Mouse (Mus musculus) liver, postnatal 0 days (tissue): ENCODE data around the gene Mrpl43. TPM values are rescaled to one million over a fixed set of nuclear protein-coding genes. Genes with fewer than 3 reads are reported as not detected.
A peak's percentile ranks its signal among the peaks of the same experiment; 100 is the strongest.

ENCODE experiments used
- ATAC-seq: fragments of 200-750 bp; cut with Nextera tagmentation; 2 replicates; pipeline ENCODE4 v1.8.0; 2017; ENCODE audit warnings: mild to moderate bottlenecking, moderate library complexity
- DNase-seq: peaks from one replicate; pipeline ENCODE4 v3.0.0-alpha.2; 2016
- H3K27ac ChIP-seq: fragments of 300-500 bp; sonication (generic); 2 replicates; pipeline ENCODE4 v1.5.1; 2014; ENCODE audit warnings: antibody characterized with exemption, moderate library complexity, mild to moderate bottlenecking, low read depth
- H3K27me3 ChIP-seq: fragments of 300-500 bp; sonication (generic); 2 replicates; pipeline ENCODE4 v1.6.1; 2014; ENCODE audit warnings: low read length, control low read depth, mixed read lengths; ENCODE audit not compliant: insufficient read depth
- H3K36me3 ChIP-seq: fragments of 300-500 bp; sonication (generic); replicated peaks from 2 replicates; pipeline ENCODE4 v1.6.1; 2014; ENCODE audit warnings: mild to moderate bottlenecking, control low read depth, low read length, moderate library complexity, mixed read lengths; ENCODE audit not compliant: insufficient read depth
- H3K4me1 ChIP-seq: fragments of 300-500 bp; sonication (generic); 2 replicates; pipeline ENCODE4 v1.6.1; 2014; ENCODE audit warnings: antibody characterized with exemption, mild to moderate bottlenecking, control low read depth; ENCODE audit not compliant: insufficient read depth
- H3K4me2 ChIP-seq: fragments of 300-500 bp; sonication (generic); 2 replicates; pipeline ENCODE4 v1.6.1; 2014; ENCODE audit warnings: low read depth, mild to moderate bottlenecking, low read length, moderate library complexity, mixed read lengths
- H3K4me3 ChIP-seq: fragments of 300-500 bp; sonication (generic); 2 replicates; pipeline ENCODE4 v1.5.1; 2014; ENCODE audit warnings: low read depth, low read length
- H3K9ac ChIP-seq: fragments of 300-500 bp; sonication (generic); replicated peaks from 2 replicates; pipeline ENCODE4 v1.6.1; 2014; ENCODE audit warnings: mild to moderate bottlenecking, moderate library complexity
- H3K9me3 ChIP-seq: fragments of 300-500 bp; sonication (generic); 2 replicates; pipeline ENCODE4 v1.6.1; 2016; ENCODE audit warnings: mild to moderate bottlenecking, control low read depth, low read length, mixed read lengths
- CTCF ChIP-seq: sonication (generic); IDR thresholded peaks from 2 replicates; pipeline ENCODE4 v1.5.1; 2016; ENCODE audit warnings: antibody characterized with exemption, low read depth
- EP300 ChIP-seq: IDR thresholded peaks from 2 replicates; pipeline ENCODE4 v1.6.1; 2016; ENCODE audit warnings: antibody characterized with exemption, low read depth, mild to moderate bottlenecking
- WGBS: fragments of 180-500 bp; shearing (Covaris S2); extraction: QIAGEN DNeasy Blood & Tissue Kit; methylation state at CpG from one replicate; pipeline ENCODE4 v1.1.7; 2014; ENCODE audit not compliant: insufficient replicate concordance; 5-methylcytosine and 5-hydroxymethylcytosine counted together
- polyA plus RNA-seq: library from polyadenylated mRNA; unstranded; fragments of >200 nt; fragmentation: Nextera tagmentation; extraction: Ambion mirVana; gene quantifications from 2 replicates; pipeline ENCODE4 v1.2.1, GENCODE M21; 2015

Gene Mrpl43
- polyA plus RNA-seq, 1 experiment from 2014 or later, result 43.8 TPM

DNA sequence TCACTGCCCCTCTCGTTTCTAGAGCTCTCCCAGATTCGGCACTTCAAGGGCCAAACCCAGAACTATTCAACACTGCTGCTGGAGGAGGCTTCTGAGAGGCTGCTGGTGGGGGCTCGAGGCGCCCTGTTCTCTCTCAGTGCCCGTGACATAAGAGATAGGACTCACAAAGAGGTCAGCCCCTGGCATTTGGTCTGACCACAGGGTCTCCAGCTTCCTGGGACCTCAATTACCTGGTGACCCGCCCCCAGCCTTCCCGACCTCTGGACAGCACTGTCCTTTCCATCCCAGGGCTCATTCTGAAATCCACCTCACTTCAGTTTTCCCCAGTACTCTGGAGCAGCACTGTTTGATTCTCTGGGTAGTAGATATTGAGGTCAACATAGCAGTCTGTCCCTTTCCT, 13.5 kb downstream of the Mrpl43 start:
- DNase-seq (no peak), ATAC-seq (no peak)
- Histone ChIP-seq H3K36me3 (0 out of 2 replicates have a peak, but pooled peaks cover 2% of the 10 kb centered on the region), H3K27ac (peak overlapping the region; percentile 60), H3K4me1 (peaks cover 11% of the 10 kb centered on the region; the same call in 1 of the 2 replicates), H3K27me3 (peaks cover 9% of the 10 kb centered on the region; the same call in 1 of the 2 replicates), H3K9me3 (no peaks in the 10 kb centered on the region), H3K4me2 (no peak overlapping the region), H3K4me3 (no peak overlapping the region), H3K9ac (no peak overlapping the region)
- TF ChIP-seq EP300, result no peak
- no peak for TF ChIP-seq CTCF
- 56% methylated on average over 7 of the region's 7 CpGs for WGBS

DNA sequence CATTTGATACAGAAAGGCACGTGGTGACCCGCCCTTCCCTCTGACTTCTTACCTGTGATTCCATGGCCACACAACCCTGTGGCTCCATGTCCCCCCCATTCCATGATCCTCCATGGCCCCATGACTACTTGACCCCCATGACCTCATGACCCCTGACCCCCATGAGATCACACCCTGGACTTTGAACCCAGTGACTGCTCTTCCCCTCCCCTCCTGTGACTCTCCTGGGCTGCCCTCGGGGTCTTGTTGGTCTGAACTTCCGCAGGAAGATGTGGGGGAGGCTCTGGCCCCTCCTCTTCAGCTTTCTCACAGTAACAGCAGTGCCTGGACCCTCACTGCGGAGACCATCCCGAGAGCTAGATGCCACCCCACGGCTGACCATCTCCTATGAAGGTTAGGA, 14.0 kb downstream of the Mrpl43 start:
- H3K4me2 ChIP-seq, result no peak overlapping the region
- no peak overlapping the region for H3K9ac ChIP-seq
- peak overlapping the region; percentile 60 for H3K27ac ChIP-seq
- no peak overlapping the region for H3K4me3 ChIP-seq
- H3K9me3 ChIP-seq, result no peaks in the 10 kb centered on the region
- H3K4me1 ChIP-seq, result peaks cover 12% of the 10 kb centered on the region
- 34% methylated on average over 7 of the region's 7 CpGs for WGBS
- no peak for ATAC-seq
- TF ChIP-seq CTCF, result no peak
- no peak for TF ChIP-seq EP300
- no peaks in the 10 kb centered on the region for H3K36me3 ChIP-seq
- H3K27me3 ChIP-seq, result peaks cover 9% of the 10 kb centered on the region; the same call in 1 of the 2 replicates
- peak; percentile 27 for DNase-seq

DNA sequence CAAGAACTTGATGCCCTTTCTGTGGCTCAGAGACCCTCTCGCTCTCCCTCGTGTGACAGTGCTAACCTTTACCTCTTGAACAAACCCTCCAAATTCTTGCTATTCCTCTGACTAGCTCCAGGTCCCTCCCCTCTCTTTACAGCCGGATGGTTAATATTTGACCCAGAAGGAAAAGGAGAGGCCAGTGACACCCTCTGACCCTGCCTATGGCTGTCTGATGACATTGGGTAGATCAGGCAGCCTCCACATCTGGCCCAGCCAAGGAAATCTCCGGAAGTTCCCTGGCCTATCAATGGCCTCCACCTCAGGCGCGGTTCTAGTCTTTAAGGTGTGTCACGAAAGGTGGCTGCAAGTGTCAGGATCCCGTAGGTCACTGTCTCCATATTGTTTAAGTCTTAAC, 15.2 kb downstream of the Mrpl43 start:
- TF ChIP-seq CTCF, result no peak
- no peak for TF ChIP-seq EP300
- Histone ChIP-seq H3K9ac (peak overlapping the region; percentile 33; the same call in 1 of the 2 replicates), H3K4me3 (peak overlapping the region; percentile 64), H3K27ac (peak overlapping the region; percentile 94), H3K36me3 (no peaks in the 10 kb centered on the region), H3K27me3 (peaks cover 9% of the 10 kb centered on the region; the same call in 1 of the 2 replicates), H3K4me1 (peaks cover 15% of the 10 kb centered on the region), H3K4me2 (peak overlapping the region; percentile 80), H3K9me3 (no peaks in the 10 kb centered on the region)
- DNase-seq (peak; percentile 30), ATAC-seq (peak; percentile 70)
- WGBS, result 59% methylated on average over 8 of the region's 8 CpGs

DNA sequence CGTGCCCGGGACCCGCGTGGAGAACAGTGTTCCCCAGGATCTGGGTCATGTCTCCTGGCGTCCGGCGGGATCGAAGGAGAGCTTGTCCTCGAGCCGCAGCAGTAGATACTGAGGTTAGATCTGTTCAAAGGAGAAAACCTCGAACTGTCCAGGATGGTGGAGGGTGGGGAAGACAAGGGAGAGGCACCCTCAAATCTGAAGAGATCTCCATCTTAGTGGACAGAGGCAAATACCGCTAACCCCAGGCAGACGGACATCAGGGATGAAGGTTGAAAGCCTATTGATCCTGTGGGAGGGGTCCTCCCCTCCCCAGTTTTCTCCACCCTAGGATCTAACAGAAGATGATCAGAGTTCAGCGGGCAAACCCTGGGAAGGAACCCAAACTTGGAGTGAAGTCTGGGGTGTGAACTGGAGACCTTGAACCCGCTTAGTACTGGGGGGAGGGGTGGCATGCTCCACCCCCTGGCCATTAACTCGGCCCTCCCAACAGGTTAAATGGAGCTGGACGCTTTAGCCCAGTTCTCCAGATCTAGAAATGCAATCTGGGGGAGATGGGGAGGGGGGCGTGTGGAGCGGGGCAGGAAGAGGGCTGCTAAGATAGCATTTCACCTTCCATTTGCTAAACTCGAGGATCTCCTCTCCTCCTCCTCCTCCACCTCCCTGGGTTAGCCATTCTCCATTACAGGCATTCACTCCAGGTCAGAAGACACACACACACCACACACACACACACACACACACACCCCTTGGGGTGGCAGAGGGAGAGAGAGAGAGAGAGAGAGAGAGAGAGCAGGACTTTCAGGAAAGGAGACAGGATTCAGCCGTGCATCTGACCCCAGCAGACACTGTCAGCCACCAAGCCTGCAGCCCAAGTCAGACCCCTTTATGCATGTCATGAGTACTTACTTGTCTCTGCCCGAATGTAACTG, 16.4 kb downstream of the Mrpl43 start:
- 14% methylated on average over 21 of the region's 22 CpGs for WGBS
- peak overlapping the region; percentile 80 for H3K4me2 ChIP-seq
- H3K9ac ChIP-seq, result peak overlapping the region; percentile 71
- no peaks in the 10 kb centered on the region for H3K9me3 ChIP-seq
- peaks cover 19% of the 10 kb centered on the region for H3K4me1 ChIP-seq
- H3K4me3 ChIP-seq, result peak overlapping the region; percentile 64
- peak; percentile 16; the same call in 1 of the 2 replicates for ATAC-seq
- TF ChIP-seq CTCF, result no peak
- no peak for TF ChIP-seq EP300
- DNase-seq, result peak; percentile 38
- H3K27me3 ChIP-seq, result peaks cover 9% of the 10 kb centered on the region; the same call in 1 of the 2 replicates
- H3K36me3 ChIP-seq, result no peaks in the 10 kb centered on the region
- H3K27ac ChIP-seq, result peak overlapping the region; percentile 94

DNA sequence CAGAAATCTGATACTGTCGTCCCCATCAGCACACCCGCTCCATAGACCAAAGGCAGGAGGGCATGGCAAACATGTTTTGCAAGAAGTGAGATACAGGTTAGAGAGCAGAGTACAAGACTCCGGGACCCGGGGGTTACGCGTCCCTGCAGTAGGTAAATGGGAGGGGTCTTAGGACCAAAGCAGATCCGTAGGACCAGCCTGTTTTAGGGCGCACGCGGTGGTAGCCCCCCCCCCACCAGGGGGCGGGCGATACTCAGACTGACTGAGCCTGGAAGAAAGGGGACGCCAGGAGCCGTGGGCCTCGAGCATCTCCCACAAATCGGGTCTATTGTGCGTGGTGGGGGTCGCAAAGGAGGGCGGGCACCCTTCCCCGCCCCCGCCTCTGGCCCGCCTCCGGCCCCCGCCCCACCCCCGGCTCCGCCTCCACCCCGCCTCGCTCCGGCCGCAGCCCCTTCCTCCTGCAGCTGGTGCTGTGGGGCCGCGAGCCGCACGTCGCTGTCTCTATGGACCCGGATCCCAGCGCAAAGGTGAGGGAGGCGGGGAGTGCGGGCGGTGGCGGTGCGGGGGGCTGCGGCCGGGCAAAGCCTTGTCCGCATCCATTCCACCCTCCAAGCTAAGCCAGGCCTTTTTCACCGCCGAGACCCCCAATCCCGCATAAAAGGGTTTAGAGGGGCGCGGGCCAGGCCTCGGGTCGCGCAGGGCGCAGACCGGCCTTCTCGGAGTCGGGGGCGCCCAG, 17.2 kb downstream of the Mrpl43 start, which contains the start of gene Sema4g:
Gene Sema4g (plus strand): TSS at position 271 of the 736 bp plus-strand sequence.
- peak; percentile 40; the same call in 1 of the 2 replicates for TF ChIP-seq CTCF
- no peak for TF ChIP-seq EP300
- ATAC-seq, result peak; percentile 69
- Histone ChIP-seq H3K27ac (peak within 1 kb of the TSS; percentile 94), H3K27me3 (peaks cover 9% of the 10 kb centered on the region; the same call in 1 of the 2 replicates), H3K9ac (peak within 1 kb of the TSS; percentile 71), H3K4me3 (peak within 1 kb of the TSS; percentile 64), H3K4me2 (peak within 1 kb of the TSS; percentile 80), H3K9me3 (no peaks in the 10 kb centered on the region), H3K36me3 (no peaks in the 10 kb centered on the region), H3K4me1 (peaks cover 23% of the 10 kb centered on the region)
- DNase-seq, result peak; percentile 60
- WGBS, result under 1% methylated on average over 47 of the region's 58 CpGs

DNA sequence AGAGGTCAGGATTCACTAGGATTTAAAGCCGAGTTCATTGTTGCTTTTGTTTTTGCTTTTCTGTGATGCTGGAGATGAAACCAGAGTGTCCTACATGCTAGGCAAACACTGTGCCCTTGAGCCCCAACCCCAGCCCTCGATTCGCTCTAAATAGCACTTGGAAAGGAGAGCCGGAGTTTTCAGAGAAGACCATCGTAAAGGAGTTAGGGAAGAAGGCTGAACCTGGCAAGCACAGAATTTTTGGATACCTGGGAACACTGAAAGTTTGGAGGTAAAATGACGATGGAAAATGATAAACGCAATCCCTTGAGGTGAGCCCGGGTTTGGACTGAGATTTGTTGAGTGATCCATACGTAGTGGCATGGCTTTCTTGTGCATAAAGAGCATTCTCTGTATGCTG, 17.9 kb downstream of the Mrpl43 start:
- DNase-seq (no peak), ATAC-seq (no peak)
- H3K27me3 ChIP-seq, result peaks cover 9% of the 10 kb centered on the region; the same call in 1 of the 2 replicates
- no peaks in the 10 kb centered on the region for H3K36me3 ChIP-seq
- no peak overlapping the region for H3K9ac ChIP-seq
- 42% methylated on average over 9 of the region's 9 CpGs for WGBS
- H3K27ac ChIP-seq, result peak overlapping the region; percentile 94
- TF ChIP-seq EP300 (no peak), CTCF (no peak)
- peak overlapping the region; percentile 80 for H3K4me2 ChIP-seq
- peak overlapping the region; percentile 64; the same call in 1 of the 2 replicates for H3K4me3 ChIP-seq
- H3K9me3 ChIP-seq, result no peaks in the 10 kb centered on the region
- peaks cover 24% of the 10 kb centered on the region for H3K4me1 ChIP-seq
